Mouse (Mus musculus): ENCODE measurements at regions not wholly inside any gene's neighbourhood (a gene's known extent, or its start where the extent isn't known, plus 50 kb on each side); places are given as distances from the start of the nearest gene placed in this dataset.
A peak's percentile ranks its signal among the peaks of the same experiment; 100 is the strongest.

- H3K4me3 ChIP-seq: no peak overlapping the region
- ATAC-seq (replicated peaks): no peak
Observed at GRCm38 (mm10) chr11:111212702-111213328, 146.9 kb downstream of the Kcnj2 start.

GRCm38 (mm10) chr11:111215006-111215405, 149.0 kb downstream of the Kcnj2 start:
- H3K4me2 ChIP-seq: no peak overlapping the region
- no peaks in the 10 kb centered on the region for H3K9me3 ChIP-seq
- no peaks in the 10 kb centered on the region for H3K36me3 ChIP-seq (replicated peaks)
- 49% methylated on average over 5 of the region's 5 CpGs for WGBS
- H3K27ac ChIP-seq: no peak overlapping the region
- no peak for ATAC-seq (replicated peaks)
- H3K9ac ChIP-seq: no peak overlapping the region
- no peak overlapping the region for H3K4me3 ChIP-seq
- no peaks in the 10 kb centered on the region for H3K27me3 ChIP-seq (replicated peaks)
- peaks cover 15% of the 10 kb centered on the region for H3K4me1 ChIP-seq

More at GRCm38 (mm10) chr11:111212702-111213328, 146.9 kb downstream of the Kcnj2 start:
- Histone ChIP-seq H3K9ac (no peak overlapping the region), H3K27me3 (replicated peaks) (no peaks in the 10 kb centered on the region), H3K4me2 (no peak overlapping the region), H3K27ac (peak overlapping the region; percentile 39; the same call in 1 of the 2 replicates), H3K4me1 (peaks cover 15% of the 10 kb centered on the region), H3K36me3 (replicated peaks) (no peaks in the 10 kb centered on the region), H3K9me3 (no peaks in the 10 kb centered on the region)
- WGBS: 8% methylated on average over 5 of the region's 5 CpGs

GRCm38 (mm10) chr11:111223834-111224233, 157.9 kb downstream of the Kcnj2 start:
- Histone ChIP-seq H3K9me3 (no peaks in the 10 kb centered on the region), H3K36me3 (replicated peaks) (no peaks in the 10 kb centered on the region), H3K4me3 (no peak overlapping the region), H3K9ac (no peak overlapping the region), H3K27me3 (replicated peaks) (no peaks in the 10 kb centered on the region), H3K4me1 (no peaks in the 10 kb centered on the region), H3K4me2 (no peak overlapping the region), H3K27ac (no peak overlapping the region)
- 90% methylated on average over 4 of the region's 4 CpGs for WGBS
- no peak for ATAC-seq (replicated peaks)

GRCm38 (mm10) chr11:111227305-111227704, 161.3 kb downstream of the Kcnj2 start:
- H3K9ac ChIP-seq: no peak overlapping the region
- no peaks in the 10 kb centered on the region for H3K4me1 ChIP-seq
- 81% methylated on average over 1 of the region's 1 CpGs for WGBS
- ATAC-seq (replicated peaks): no peak
- no peak overlapping the region for H3K4me2 ChIP-seq
- H3K9me3 ChIP-seq: no peaks in the 10 kb centered on the region
- no peak overlapping the region for H3K27ac ChIP-seq
- no peaks in the 10 kb centered on the region for H3K36me3 ChIP-seq (replicated peaks)
- H3K27me3 ChIP-seq (replicated peaks): no peaks in the 10 kb centered on the region
- H3K4me3 ChIP-seq: no peak overlapping the region

- H3K27ac ChIP-seq: no peak overlapping the region
- no peaks in the 10 kb centered on the region for H3K4me1 ChIP-seq
- H3K9ac ChIP-seq: no peak overlapping the region
- no peak for ATAC-seq (replicated peaks)
- H3K27me3 ChIP-seq (replicated peaks): no peaks in the 10 kb centered on the region
- H3K4me2 ChIP-seq: no peak overlapping the region
- no peaks in the 10 kb centered on the region for H3K36me3 ChIP-seq (replicated peaks)
- WGBS: 94% methylated on average over 1 of the region's 1 CpGs
- H3K4me3 ChIP-seq: no peak overlapping the region
- H3K9me3 ChIP-seq: no peaks in the 10 kb centered on the region
Observed at GRCm38 (mm10) chr11:111236741-111237140, 170.8 kb downstream of the Kcnj2 start.

GRCm38 (mm10) chr11:111239784-111240183, 173.8 kb downstream of the Kcnj2 start:
- Histone ChIP-seq H3K27me3 (replicated peaks) (no peaks in the 10 kb centered on the region), H3K4me1 (no peaks in the 10 kb centered on the region), H3K4me3 (no peak overlapping the region), H3K9ac (no peak overlapping the region), H3K36me3 (replicated peaks) (no peaks in the 10 kb centered on the region), H3K27ac (no peak overlapping the region), H3K4me2 (no peak overlapping the region), H3K9me3 (no peaks in the 10 kb centered on the region)
- ATAC-seq (replicated peaks): no peak
- WGBS: 63% methylated on average over 3 of the region's 3 CpGs

- no peak for ATAC-seq (replicated peaks)
Observed at GRCm38 (mm10) chr11:111252226-111252625, 186.3 kb downstream of the Kcnj2 start.

GRCm38 (mm10) chr11:111256596-111256995, 190.6 kb downstream of the Kcnj2 start:
- WGBS: 85% methylated on average over 3 of the region's 3 CpGs
- no peak for ATAC-seq (replicated peaks)

More at GRCm38 (mm10) chr11:111252226-111252625, 186.3 kb downstream of the Kcnj2 start:
- no peaks in the 10 kb centered on the region for H3K27me3 ChIP-seq (replicated peaks)
- H3K4me1 ChIP-seq: no peaks in the 10 kb centered on the region
- 93% methylated on average over 4 of the region's 4 CpGs for WGBS
- H3K4me2 ChIP-seq: no peak overlapping the region
- H3K27ac ChIP-seq: no peak overlapping the region
- no peak overlapping the region for H3K9ac ChIP-seq
- H3K4me3 ChIP-seq: no peak overlapping the region
- H3K36me3 ChIP-seq (replicated peaks): no peaks in the 10 kb centered on the region
- H3K9me3 ChIP-seq: no peaks in the 10 kb centered on the region

GRCm38 (mm10) chr11:111260691-111261383, 194.9 kb downstream of the Kcnj2 start:
- no peak for ATAC-seq (replicated peaks)
- H3K27ac ChIP-seq: no peak overlapping the region
- H3K4me2 ChIP-seq: no peak overlapping the region
- peaks cover 4% of the 10 kb centered on the region for H3K4me1 ChIP-seq
- H3K36me3 ChIP-seq (replicated peaks): no peaks in the 10 kb centered on the region
- 43% methylated on average over 11 of the region's 11 CpGs for WGBS
- no peaks in the 10 kb centered on the region for H3K27me3 ChIP-seq (replicated peaks)
- H3K4me3 ChIP-seq: no peak overlapping the region
- H3K9me3 ChIP-seq: no peaks in the 10 kb centered on the region
- H3K9ac ChIP-seq: no peak overlapping the region

More at GRCm38 (mm10) chr11:111256596-111256995, 190.6 kb downstream of the Kcnj2 start:
- no peak overlapping the region for H3K9ac ChIP-seq
- H3K36me3 ChIP-seq (replicated peaks): no peaks in the 10 kb centered on the region
- H3K27ac ChIP-seq: no peak overlapping the region
- H3K9me3 ChIP-seq: no peaks in the 10 kb centered on the region
- H3K4me1 ChIP-seq: peaks cover 4% of the 10 kb centered on the region
- no peak overlapping the region for H3K4me2 ChIP-seq
- H3K27me3 ChIP-seq (replicated peaks): no peaks in the 10 kb centered on the region
- H3K4me3 ChIP-seq: no peak overlapping the region

GRCm38 (mm10) chr11:111273651-111274050, 207.7 kb downstream of the Kcnj2 start:
- H3K9me3 ChIP-seq: no peaks in the 10 kb centered on the region
- H3K9ac ChIP-seq: no peak overlapping the region
- no peaks in the 10 kb centered on the region for H3K4me1 ChIP-seq
- no peak for ATAC-seq (replicated peaks)
- no peaks in the 10 kb centered on the region for H3K36me3 ChIP-seq (replicated peaks)
- no peak overlapping the region for H3K4me2 ChIP-seq
- no peak overlapping the region for H3K27ac ChIP-seq
- no peaks in the 10 kb centered on the region for H3K27me3 ChIP-seq (replicated peaks)
- H3K4me3 ChIP-seq: no peak overlapping the region

GRCm38 (mm10) chr11:111280769-111281168, 214.8 kb downstream of the Kcnj2 start:
- H3K4me2 ChIP-seq: no peak overlapping the region
- ATAC-seq (replicated peaks): no peak
- H3K36me3 ChIP-seq (replicated peaks): no peaks in the 10 kb centered on the region
- H3K4me1 ChIP-seq: no peaks in the 10 kb centered on the region
- no peak overlapping the region for H3K9ac ChIP-seq
- no peaks in the 10 kb centered on the region for H3K9me3 ChIP-seq
- WGBS: 44% methylated on average over 2 of the region's 2 CpGs
- no peaks in the 10 kb centered on the region for H3K27me3 ChIP-seq (replicated peaks)
- H3K4me3 ChIP-seq: no peak overlapping the region
- no peak overlapping the region for H3K27ac ChIP-seq

GRCm38 (mm10) chr11:111281237-111282160, 215.5 kb downstream of the Kcnj2 start:
- Histone ChIP-seq H3K27me3 (replicated peaks) (no peaks in the 10 kb centered on the region), H3K36me3 (replicated peaks) (no peaks in the 10 kb centered on the region), H3K27ac (no peak overlapping the region), H3K4me3 (no peak overlapping the region), H3K9ac (no peak overlapping the region), H3K4me2 (no peak overlapping the region), H3K9me3 (no peaks in the 10 kb centered on the region), H3K4me1 (no peaks in the 10 kb centered on the region)
- 61% methylated on average over 7 of the region's 7 CpGs for WGBS
- ATAC-seq (replicated peaks): no peak

Measured in midbrain, embryonic 15.5 days (tissue).